Mouse (Mus musculus): Measurements from ENCODE around the gene Il10.
"Not testable (repeated sequence)": the region's sequence is repeated elsewhere in the genome, so short reads cannot be mapped to it uniquely, and the experiment has no call there.

Gene Il10

GRCm38 (mm10) chr1:131020425-131021310 lies 1.0 kb downstream of the Il10 start:
- DNase-seq, result no peak

- no peak for DNase-seq
These were observed 1.8 kb downstream of the Il10 start for GRCm38 (mm10) chr1:131021438-131021837.

GRCm38 (mm10) chr1:131021900-131022590 lies 2.4 kb downstream of the Il10 start:
- DNase-seq, result no peak

GRCm38 (mm10) chr1:131022591-131023249 lies 3.1 kb downstream of the Il10 start:
- DNase-seq, result peak; percentile 6 to 22

GRCm38 (mm10) chr1:131023250-131023858 lies 3.7 kb downstream of the Il10 start:
- not testable (repeated sequence) for DNase-seq

- no peak for DNase-seq
These were observed 5.5 kb downstream of the Il10 start for GRCm38 (mm10) chr1:131024900-131025842.

- DNase-seq, result no peak
These were observed 6.2 kb downstream of the Il10 start for GRCm38 (mm10) chr1:131025843-131026190.

- DNase-seq, result no peak
These were observed 9.6 kb downstream of the Il10 start for GRCm38 (mm10) chr1:131029215-131029614.

GRCm38 (mm10) chr1:131030261-131030660 lies 10.6 kb downstream of the Il10 start:
- no peak for DNase-seq

- no peak for DNase-seq
These were observed 11.6 kb downstream of the Il10 start for GRCm38 (mm10) chr1:131031267-131031666.

- DNase-seq, result no peak
These were observed 18.4 kb downstream of the Il10 start for GRCm38 (mm10) chr1:131038001-131038400.

GRCm38 (mm10) chr1:131038415-131039017 lies 18.9 kb downstream of the Il10 start:
- no peak for DNase-seq

- no peak for DNase-seq
These were observed 19.8 kb downstream of the Il10 start for GRCm38 (mm10) chr1:131039479-131039878.

- no peak for DNase-seq
These were observed 22.6 kb downstream of the Il10 start for GRCm38 (mm10) chr1:131042263-131042662.

GRCm38 (mm10) chr1:131042721-131043120 lies 23.1 kb downstream of the Il10 start:
- no peak for DNase-seq

- DNase-seq, result no peak
These were observed 24.0 kb downstream of the Il10 start for GRCm38 (mm10) chr1:131043636-131044035.

- no peak for DNase-seq
These were observed 26.2 kb downstream of the Il10 start for GRCm38 (mm10) chr1:131045723-131046355.

- DNase-seq, result no peak
These were observed 27.0 kb downstream of the Il10 start for GRCm38 (mm10) chr1:131046607-131047006.

- no peak for DNase-seq
These were observed 28.6 kb downstream of the Il10 start for GRCm38 (mm10) chr1:131048121-131048863.

- DNase-seq, result no peak
These were observed 29.3 kb downstream of the Il10 start for GRCm38 (mm10) chr1:131048946-131049345.

Measured in thymus, postnatal 36 days (tissue).